Mouse (Mus musculus) adrenal gland, postnatal 36 days (tissue): ENCODE results near the gene Asmt. TPM values are rescaled to one million over a fixed set of nuclear protein-coding genes. Genes with fewer than 3 reads are reported as not detected.
A peak's percentile ranks its signal among the peaks of the same experiment; 100 is the strongest.

Source experiments
- DNase-seq, 2 experiments: peaks; one replicate each; pipeline ENCODE4 v3.0.0; 2021; ENCODE audit warnings: mixed read lengths in 1 of 2
- long read RNA-seq, 2 experiments: library from polyadenylated mRNA; stranded (forward); transcript quantifications; one replicate each; pipeline ENCODE4 v2.0.0; 2021; ENCODE audit warnings: borderline sequencing depth in 2 of 2
- total RNA-seq, 2 experiments: library from RNA; stranded (reverse); gene quantifications; 2 replicates each; pipeline ENCODE4 v1.2.3; 2021

Asmt gene
- total RNA-seq, result not detected
- long read RNA-seq, experiment 1, result 0 reads
- long read RNA-seq, experiment 2, result 0 reads

- DNase-seq, result peak; percentile 0
Observed at GRCm38 (mm10) chrX:170672594-170673092, at the start of gene Asmt. Gene Asmt (plus strand): TSS chrX:170672644.

- DNase-seq, result peak; percentile 0 to 3
Observed at GRCm38 (mm10) chrX:170673233-170673951, 948 bp downstream of the Asmt start.

GRCm38 (mm10) chrX:170674229-170674771 is 1.9 kb downstream of the Asmt start:
- peak; percentile 4 to 8 for DNase-seq

GRCm38 (mm10) chrX:170674885-170675876 is 2.7 kb downstream of the Asmt start:
- DNase-seq, result peak; percentile 0 to 6

- DNase-seq, result peak in 1 of 2 experiments; percentile 0
Observed at GRCm38 (mm10) chrX:170675923-170676605, 3.6 kb downstream of the Asmt start.

GRCm38 (mm10) chrX:170676606-170677239 is 4.3 kb downstream of the Asmt start:
- DNase-seq, result peak; percentile 0

GRCm38 (mm10) chrX:170677266-170677665 is 4.8 kb downstream of the Asmt start:
- peak in 1 of 2 experiments; percentile 0 for DNase-seq

GRCm38 (mm10) chrX:170677680-170678079 is 5.2 kb downstream of the Asmt start:
- DNase-seq, result no peak
